Mouse (Mus musculus): ENCODE measurements around the gene Syt2. TPM values are rescaled to one million over a fixed set of nuclear protein-coding genes. Genes with fewer than 3 reads are reported as not detected.

The Syt2 gene
- polyA plus RNA-seq, 1 experiment, result 0.14 TPM

DNA sequence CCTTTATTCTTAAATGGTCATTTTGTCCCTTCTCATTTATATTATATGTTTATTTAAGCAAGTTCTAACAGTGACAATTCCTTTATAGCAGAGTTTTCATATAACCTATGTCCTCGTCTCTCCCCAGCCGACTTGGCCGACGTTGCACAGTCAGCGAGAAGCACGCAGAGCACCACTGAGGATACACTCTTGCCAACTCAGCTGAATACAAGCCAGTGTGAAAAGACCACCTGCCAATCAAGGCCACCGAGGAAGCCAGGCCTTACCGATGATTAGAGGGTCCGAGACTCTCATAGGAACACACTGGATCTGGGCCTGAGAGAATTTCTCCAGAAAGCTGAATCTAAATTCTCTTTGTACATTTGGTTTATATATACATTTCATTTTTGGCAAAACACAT lies 159.0 kb downstream of the Syt2 start:
- TF ChIP-seq CTCF (IDR thresholded peaks at IDR 0.05; ENCODE audit: insufficient read depth, low read length) (no peak), POLR2A (IDR thresholded peaks at IDR 0.05; ENCODE audit: borderline replicate concordance, extremely low read depth, low read depth, low read length) (no peak)
- Histone ChIP-seq H3K4me1 (ENCODE audit: control insufficient read depth, insufficient read depth, low read length) (peaks cover 12% of the 10 kb centered on the region), H3K4me3 (replicated peaks; ENCODE audit: extremely low read depth, low read depth, low read length) (no peak overlapping the region)
- 79% methylated on average over 9 of the region's 9 CpGs for WGBS
- DNase-seq, result no peak

Other genes with a start within 250 kb of the Syt2 start
- 41.6 and 59.5 TPM in 2 replicates for gene Cyb5r1, start 241.1 kb upstream of the Syt2 start, polyA plus RNA-seq (2012; rRNA removed)
- 134 and 155 TPM in 2 replicates for gene Adipor1, start 231.3 kb upstream of the Syt2 start, polyA plus RNA-seq (2012; rRNA removed)
- gene Klhl12, start 191.1 kb upstream of the Syt2 start, polyA plus RNA-seq (2012; rRNA removed), result 5.4 and 8.5 TPM in 2 replicates
- gene Rabif, start 152.0 kb upstream of the Syt2 start, polyA plus RNA-seq (2012; rRNA removed), result 11.2 and 15.5 TPM in 2 replicates
- gene Mgat4e, start 97.0 kb upstream of the Syt2 start, polyA plus RNA-seq (2012; rRNA removed), result not detected in 2 replicates
- gene Kdm5b, start 86.5 kb upstream of the Syt2 start, polyA plus RNA-seq (2012; rRNA removed), result 10.1 TPM in 2 replicates